Mouse (Mus musculus) CH12.LX (cell line): ENCODE results near the gene BC051665.

Experiments used
- CTCF ChIP-seq, 2 experiments: IDR thresholded peaks in 1 of 2; conservative IDR thresholded peaks in 1 of 2; 2 replicates each; pipeline ENCODE4 v1.5.1; 2011 to 2012; ENCODE audit warnings: low read depth in 2 of 2, low read length in 2 of 2, improper control_type of control experiment in 1 of 2, inconsistent platforms in 1 of 2, mild to moderate bottlenecking in 1 of 2, moderate library complexity in 1 of 2
- MAX ChIP-seq: IDR thresholded peaks from 2 replicates; pipeline ENCODE4 v1.6.1; 2011; ENCODE audit warnings: low read length, improper control_type of control experiment

DNA sequence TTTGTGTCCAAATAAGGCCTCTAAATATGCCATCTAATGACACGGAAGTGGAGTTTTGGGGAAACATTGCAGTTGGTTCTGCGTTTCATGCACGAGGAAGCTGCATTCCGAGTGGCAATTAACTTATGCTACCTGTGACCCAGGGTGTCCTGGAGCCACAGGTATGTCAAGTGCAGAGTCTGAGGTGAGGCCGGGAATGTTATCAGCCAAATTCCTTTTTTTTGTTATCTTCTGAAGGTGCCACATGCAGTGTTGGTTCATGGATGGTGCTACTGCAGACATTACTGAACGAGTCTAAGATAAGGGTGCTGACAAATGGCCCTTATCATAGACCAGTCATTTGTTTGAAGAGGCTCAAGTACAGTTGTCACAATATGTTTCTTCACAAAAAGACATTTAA is 26.6 kb upstream of the BC051665 start:
- no peak for TF ChIP-seq CTCF (conservative IDR thresholded peaks at IDR 0.05 in 1 of 2, IDR thresholded peaks at IDR 0.05 in 1 of 2; ENCODE audit: low read depth in 2 of 2, low read length in 2 of 2)
- TF ChIP-seq MAX = no peak
